Mouse (Mus musculus) myocyte (in vitro differentiated cells): ENCODE results near the gene Tbc1d8b.

Source experiments
- POLR2A ChIP-seq: IDR thresholded peaks from one replicate; pipeline ENCODE4 v1.6.1; 2011; ENCODE audit warnings: low read depth, mild to moderate bottlenecking, control low read depth, moderate library complexity; ENCODE audit not compliant: insufficient read length
- USF1 ChIP-seq: IDR thresholded peaks from one replicate; pipeline ENCODE4 v1.6.1; 2011; ENCODE audit warnings: low read depth, mild to moderate bottlenecking, control low read depth, moderate library complexity

DNA sequence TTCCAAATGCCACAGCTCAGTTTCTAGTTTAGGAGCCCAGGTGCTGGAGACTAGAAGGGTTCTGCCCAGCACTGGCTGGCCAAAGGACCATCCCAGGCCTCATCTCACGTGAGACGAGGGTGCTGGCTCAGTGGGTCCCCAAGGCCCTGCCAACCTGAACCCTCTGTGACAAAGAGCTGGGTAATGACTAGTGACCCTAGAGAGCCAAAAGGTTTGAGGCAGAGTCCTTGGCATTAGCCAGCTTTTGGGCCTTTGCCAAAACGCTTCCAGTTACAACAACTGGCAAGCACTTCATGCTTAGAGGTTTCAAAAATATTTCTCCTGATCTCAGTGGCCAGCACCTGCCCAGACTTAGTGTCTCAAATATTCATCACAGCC is 98.2 kb downstream of the Tbc1d8b start:
- TF ChIP-seq POLR2A = no peak
- no peak for TF ChIP-seq USF1
